Mouse (Mus musculus): ENCODE measurements around the gene Loxl3. TPM values are rescaled to one million over a fixed set of nuclear protein-coding genes. Genes with fewer than 3 reads are reported as not detected.
A peak's percentile ranks its signal among the peaks of the same experiment; 100 is the strongest.

Gene Loxl3
- total RNA-seq, 2 experiments from 2014 or later, result 0.61 to 8.2 TPM

DNA sequence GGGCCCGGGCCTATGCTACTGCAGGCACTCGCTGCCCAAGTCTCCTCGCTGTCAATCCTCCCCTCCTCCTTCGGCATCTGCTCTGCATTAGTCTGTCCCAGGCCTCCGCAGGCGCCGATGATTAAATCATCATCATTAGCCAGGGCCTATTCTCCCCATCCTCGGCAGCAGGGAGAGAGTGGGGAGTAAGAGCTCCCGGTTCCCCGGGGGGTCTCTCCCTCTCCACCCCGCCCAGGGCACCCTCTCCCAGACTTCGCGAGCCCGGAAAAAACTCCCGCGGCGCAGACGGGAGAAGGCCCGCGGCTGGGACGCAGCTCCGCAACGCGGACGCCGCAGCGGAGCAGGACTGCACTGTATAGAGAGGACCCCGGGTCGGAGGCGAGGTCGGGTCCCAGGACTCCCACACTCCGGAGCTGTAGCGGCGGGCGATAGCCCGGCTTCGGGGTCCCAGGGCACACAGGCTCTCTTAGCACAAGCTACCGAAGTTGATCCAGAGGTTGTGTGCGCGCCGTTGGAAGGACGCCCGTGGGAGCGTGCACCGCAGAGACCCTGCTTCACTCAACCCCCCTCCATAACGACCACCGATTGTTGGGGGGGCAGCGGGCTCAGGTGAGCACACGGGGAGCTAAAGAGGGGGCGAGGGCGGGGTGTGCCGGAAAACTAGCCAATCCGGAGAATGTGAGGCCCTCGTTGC lies 43.8 kb downstream of the Loxl3 start, which contains the start of gene Pcgf1:
Gene Pcgf1 (plus strand): TSS at position 240 of the 694 bp plus-strand sequence.
- ATAC-seq (replicated peaks; ENCODE audit: low FRiP score, low TSS enrichment, poor library complexity, severe bottlenecking), result peak; percentile 30

DNA sequence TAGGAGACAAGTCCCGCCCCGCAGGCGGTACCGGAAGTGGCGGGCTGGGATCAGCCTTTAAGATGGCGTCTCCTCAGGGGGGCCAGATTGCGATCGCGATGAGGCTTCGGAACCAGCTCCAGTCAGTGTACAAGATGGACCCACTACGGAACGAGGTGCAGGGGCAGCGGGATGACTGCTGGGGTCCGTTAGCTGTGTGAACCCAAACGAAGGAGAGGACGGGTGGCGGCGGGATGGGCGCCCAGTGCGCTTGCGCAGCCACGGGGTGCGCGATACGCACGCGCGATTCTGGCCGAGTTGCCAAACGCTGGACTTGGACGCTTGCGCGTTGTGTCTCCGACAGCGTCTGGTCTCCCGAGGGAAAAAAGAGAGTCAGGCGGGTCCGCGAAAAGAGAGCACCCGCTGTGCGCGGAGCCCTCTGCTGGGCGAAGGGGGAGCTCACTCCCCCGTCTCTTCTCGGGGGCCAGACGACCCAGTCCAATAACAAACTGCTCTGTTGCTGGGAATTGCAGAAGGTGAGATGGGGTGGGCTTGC lies 44.4 kb downstream of the Loxl3 start:
- peak; percentile 83 for ATAC-seq (replicated peaks; ENCODE audit: low FRiP score, low TSS enrichment, poor library complexity, severe bottlenecking)

DNA sequence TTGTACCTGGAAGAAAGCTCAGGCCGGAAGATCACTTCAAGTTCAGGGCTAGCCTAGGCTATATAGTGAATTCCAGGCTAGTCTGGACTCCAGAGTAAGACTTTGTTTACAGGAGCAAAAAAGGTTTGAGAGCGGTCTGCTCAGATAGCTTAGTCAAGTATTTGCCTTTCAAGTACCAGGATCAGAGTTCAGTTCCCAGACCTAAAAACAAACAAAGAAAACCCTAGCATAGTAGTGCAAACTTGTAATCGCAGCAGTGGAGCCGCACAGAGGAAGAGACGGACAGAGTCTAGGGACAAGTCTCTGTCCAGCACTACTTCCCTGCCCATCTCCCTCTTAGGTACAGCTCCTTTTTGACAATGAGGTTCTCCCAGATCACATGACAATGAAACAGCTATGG lies 46.2 kb downstream of the Loxl3 start:
- no peak for ATAC-seq (replicated peaks; ENCODE audit: low FRiP score, low TSS enrichment, poor library complexity, severe bottlenecking)

DNA sequence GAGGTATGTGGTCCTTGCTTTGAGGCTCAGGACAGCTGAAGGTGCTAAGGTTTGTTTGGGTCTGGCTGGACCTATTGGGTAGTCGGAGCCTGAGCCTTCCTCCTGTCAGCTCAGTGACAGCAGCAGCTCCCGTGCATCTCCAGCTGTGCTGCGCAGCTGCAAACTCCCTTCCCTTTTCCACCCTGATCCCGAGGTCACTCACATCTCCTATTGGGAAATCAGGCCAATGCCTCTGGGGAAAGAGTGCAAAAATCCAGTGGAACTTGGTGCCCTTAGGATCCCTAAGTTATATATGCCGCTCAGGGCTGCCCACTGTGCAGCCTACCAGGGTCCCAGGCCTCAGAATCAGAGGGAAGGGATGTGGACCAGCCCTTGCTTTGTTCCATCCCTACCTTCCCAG lies 49.5 kb downstream of the Loxl3 start:
- no peak for ATAC-seq (replicated peaks; ENCODE audit: low FRiP score, low TSS enrichment, poor library complexity, severe bottlenecking)

DNA sequence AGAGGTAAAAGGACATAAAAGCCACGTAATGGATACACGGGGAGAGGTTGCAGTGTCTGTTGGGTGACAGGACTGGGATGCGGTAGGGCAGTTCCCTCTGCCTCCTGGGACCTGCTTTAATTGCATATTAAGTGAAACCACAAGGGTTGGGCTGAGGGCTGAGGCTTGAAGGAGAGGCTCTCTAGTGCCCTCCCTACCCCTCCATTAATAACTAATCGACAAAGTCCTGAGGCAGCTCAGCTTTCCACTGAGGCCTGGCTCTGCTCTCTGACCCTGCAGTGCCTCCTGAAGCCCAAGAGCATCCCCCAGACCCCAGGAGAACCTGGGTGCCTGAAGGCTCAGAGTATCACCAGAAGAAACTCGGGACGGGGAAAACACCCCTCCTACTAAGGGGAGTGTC lies 50.5 kb downstream of the Loxl3 start:
- no peak for ATAC-seq (replicated peaks; ENCODE audit: low FRiP score, low TSS enrichment, poor library complexity, severe bottlenecking)

DNA sequence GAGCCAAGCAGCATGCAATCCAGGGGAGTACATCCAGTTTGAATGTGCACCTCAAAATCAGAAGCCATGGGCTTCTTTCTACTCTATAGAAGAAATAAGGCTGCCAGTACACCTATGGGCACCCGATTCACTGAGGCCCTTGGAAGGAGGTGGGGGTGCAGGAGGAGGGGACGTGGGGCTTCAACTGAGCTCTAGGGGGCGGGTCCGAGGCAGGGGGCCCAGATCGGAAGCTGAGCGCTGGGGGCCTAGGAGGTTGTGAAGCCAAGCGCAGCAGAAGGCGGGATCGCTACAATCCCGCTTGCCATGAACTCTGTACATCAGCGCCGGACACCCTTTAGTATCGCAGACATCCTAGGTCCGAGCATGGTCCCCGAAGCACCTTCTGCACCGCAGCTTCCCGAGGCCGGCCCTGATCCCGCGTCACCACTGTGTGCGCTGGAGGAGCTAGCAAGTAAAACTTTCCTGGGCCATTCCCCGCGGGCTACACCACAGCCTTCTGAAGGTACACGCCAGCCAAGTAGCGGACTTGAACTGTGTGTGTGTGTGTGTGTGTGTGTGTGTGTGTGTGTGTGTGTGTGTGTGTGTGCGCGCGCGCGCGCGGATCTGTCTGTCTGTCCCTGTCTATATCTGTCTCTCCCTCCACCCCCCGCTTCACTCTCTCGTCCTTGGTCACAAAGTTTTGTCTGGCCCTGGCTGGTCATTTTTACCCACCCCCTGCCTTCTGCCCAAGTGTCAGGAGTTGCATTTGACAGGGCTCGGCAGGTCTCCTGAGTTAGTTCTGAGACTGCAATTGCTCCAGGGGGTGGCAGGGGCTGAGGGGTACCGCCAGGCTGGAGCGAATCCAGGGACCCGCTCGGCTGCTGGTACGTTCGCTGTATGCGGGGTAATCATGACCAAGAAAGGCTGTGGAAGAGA lies 52.4 kb downstream of the Loxl3 start, which contains the start of gene Lbx2:
Gene Lbx2 (plus strand): TSS at position 247 of the 915 bp plus-strand sequence.
- no peak for ATAC-seq (replicated peaks; ENCODE audit: low FRiP score, low TSS enrichment, poor library complexity, severe bottlenecking)

DNA sequence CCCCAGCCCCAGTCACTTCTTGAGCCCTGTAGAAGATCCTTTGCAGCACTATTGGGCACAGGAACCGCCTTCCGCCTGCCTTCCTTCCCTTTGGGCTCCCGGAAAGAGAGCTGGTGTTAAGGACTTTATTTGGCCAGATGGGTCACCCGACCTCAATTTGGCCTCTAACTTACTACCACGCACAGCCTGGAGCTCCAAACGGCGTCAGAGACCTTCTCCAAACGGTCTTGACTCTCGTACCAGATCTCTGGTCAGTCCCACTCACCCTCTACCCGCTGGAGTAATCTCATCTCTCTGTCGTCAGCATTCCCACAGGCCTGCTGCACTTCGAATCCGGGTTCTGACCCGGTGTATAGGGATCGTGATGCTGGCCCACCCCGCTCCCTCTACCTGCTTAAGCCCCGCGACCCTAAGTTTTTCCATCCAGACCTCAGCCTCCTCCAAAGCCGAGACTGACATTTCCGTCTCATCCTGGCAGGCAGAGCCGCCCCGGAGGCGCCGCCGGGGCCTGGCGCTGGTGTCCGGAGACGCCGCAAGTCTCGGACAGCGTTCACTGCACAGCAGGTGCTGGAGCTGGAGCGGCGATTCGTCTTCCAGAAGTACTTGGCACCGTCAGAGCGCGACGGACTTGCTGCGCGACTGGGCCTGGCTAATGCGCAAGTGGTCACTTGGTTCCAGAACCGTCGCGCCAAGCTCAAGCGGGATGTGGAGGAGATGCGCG lies 53.4 kb downstream of the Loxl3 start:
- no peak for ATAC-seq (replicated peaks; ENCODE audit: low FRiP score, low TSS enrichment, poor library complexity, severe bottlenecking)

DNA sequence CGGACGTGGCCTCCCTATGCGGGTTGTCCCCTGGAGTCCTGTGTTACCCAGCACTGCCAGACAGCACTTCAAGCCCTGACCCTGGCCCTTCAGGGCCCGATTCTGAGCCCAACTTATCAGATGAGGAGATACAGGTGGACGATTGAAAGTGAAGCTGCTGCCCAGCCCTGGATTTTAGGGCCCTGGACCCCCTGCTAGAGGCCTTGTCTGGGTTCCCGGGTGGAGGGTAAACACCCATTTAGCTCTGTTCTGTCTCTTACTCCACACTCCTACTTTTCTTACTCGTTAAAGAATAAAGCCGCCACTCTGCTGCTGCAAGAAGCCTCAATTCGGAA lies 53.9 kb downstream of the Loxl3 start:
- no peak for ATAC-seq (replicated peaks; ENCODE audit: low FRiP score, low TSS enrichment, poor library complexity, severe bottlenecking)

DNA sequence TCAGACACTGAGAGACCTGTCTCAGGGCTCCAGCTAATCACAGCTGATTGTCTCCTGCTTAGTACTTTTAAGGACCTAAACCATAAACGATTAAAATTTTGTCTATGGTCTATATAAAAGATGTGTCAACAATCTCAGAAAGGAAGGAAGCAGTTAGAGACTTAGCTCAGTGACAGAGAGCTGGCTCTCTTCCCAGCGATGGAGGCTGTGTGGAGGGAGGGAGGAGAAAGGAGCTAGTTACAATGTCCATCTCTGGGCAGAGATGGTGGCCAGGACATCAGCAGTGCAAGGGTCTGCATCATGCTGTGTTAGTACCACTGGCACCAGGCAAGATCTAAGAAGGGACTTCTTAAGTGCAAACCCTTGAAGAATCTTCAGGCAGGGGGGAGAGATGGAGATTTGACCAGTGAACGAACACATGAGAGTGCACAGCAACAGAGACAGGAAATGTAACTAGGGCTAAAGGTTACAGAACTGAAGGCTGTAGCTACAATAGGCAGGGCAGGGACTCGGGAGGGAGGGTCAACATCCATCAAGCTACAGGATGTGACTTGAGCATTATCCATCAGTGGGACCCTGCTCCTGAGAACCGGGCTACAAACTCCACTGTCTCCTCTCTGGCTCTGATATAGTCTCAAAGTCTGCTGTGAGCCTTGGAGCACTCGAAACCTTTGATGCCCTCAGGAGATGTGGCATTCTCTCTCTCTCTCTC lies 58.6 kb downstream of the Loxl3 start:
- ATAC-seq (replicated peaks; ENCODE audit: low FRiP score, low TSS enrichment, poor library complexity, severe bottlenecking), result no peak

DNA sequence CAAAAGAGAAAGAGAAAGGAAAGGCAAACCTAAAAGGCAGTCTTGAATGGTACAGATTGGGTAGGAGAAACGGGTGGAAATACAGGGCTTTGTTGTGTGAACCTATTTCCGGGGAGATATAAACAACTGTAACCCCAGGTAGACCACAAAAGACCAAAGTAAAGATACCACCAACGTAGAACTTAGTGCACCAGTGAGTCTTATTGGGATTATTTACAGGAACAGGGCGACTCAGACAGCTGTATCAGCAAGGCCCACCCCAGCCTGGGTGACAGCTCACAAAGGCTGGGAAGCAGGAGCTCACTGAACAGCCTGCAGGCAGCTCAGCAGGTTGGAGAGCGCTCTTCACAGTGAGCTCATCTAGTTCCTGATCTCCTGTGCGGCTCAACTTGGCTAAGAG lies 62.0 kb downstream of the Loxl3 start:
- ATAC-seq (replicated peaks; ENCODE audit: low FRiP score, low TSS enrichment, poor library complexity, severe bottlenecking), result no peak

DNA sequence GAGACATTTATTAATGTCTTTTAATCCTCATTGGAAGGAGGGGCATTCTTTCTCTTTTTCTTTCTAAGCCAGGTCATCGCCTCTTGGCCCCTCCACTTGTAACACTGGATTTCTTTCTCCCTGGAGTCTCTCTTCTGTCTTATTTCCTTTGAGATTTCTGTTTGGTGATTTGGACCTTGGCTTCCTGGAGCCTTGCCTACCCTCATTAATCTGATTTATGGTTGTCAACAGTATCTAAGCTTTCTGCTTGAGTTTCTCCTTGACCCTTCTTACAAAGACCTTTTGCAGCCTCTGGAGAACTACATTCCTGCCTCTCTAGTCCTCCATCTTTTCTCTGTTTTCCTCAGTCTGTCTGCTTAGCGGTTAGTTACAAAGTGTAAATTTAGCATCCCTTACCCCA lies 64.4 kb downstream of the Loxl3 start:
- ATAC-seq (replicated peaks; ENCODE audit: low FRiP score, low TSS enrichment, poor library complexity, severe bottlenecking), result no peak

DNA sequence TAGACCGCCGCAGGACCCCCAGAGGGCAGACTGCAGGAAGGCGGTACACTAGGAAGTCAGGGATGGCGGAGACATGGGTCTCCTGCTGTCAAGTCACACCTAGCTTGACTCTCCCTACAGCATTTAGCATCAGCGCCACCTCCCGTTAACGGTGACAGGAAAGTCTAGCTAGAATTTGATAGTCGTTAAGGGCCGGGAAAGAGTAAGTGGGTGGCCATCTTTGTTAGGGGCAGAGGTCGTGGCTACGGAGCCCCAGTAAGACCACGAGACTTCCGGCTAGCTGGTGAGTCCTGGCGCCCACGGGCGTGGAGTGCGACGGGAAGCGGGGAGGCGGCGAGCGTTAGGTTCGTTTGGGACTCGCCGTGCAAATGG lies 67.3 kb downstream of the Loxl3 start, which contains the start of the genes Ccdc142 and Gm42688:
Gene Ccdc142 (plus strand): TSS at position 286 of the 372 bp plus-strand sequence.
Gene Gm42688 (plus strand): TSS at position 302 of the 372 bp plus-strand sequence.
- peak; percentile 86 for ATAC-seq (replicated peaks; ENCODE audit: low FRiP score, low TSS enrichment, poor library complexity, severe bottlenecking)

DNA sequence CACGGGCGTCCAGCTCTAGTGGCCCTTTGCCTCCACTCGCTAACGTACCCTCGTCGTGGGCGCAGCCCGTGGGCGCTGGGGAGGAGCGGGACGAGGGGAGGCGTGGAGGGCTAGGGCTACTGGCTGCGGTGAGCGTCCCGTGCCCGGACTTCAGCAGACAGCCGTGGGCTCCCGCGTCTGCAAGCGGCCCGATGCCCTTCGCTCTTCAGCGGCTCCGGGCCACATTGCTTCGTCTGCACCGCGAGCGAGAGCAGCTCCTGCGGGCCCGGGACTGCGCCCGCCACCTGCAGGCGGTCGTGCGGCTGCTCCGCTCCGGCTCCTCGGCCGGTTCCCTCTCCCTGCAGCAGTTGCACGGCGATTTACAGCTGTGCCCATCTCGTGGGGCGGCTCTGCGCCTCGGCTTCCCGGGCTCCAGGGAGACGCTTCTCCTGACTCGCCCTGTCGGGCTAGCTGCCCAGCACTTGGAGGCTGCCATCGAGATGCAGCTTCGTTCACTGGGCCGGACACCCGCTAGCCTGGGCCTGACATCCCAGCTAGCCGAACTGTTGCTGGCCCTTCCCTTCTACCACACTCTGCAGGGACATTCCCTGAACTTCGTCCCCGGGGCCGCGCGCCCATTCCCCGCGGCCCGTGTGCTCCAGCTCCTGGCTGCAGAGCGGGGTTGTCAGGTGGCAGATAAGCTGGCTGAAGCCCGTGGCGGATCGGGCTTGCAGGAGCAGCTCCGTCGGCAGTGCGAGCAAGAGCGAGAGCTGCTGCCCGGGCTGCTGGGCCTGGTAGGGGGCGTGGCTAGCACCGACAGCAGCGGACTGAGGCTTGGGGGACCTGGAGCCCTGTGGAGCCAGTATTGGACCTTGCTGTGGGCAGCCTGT lies 67.9 kb downstream of the Loxl3 start:
- ATAC-seq (replicated peaks; ENCODE audit: low FRiP score, low TSS enrichment, poor library complexity, severe bottlenecking), result peak; percentile 78

Other genes with a start within 250 kb of the Loxl3 start
- not detected in 2 replicates for gene Sema4f, start 94.4 kb upstream of the Loxl3 start, total RNA-seq (2014; fragmentation: Nextera tagmentation)
- not detected in 2 replicates for gene Sema4f, start 94.4 kb upstream of the Loxl3 start, total RNA-seq (2017)
- gene M1ap, start 87.3 kb upstream of the Loxl3 start, total RNA-seq (2014; fragmentation: Nextera tagmentation), result 11.4 and 16.2 TPM in 2 replicates
- gene M1ap, start 87.3 kb upstream of the Loxl3 start, total RNA-seq (2017), result 7.5 and 10.2 TPM in 2 replicates
- 15.0 and 25.0 TPM in 2 replicates for gene Dok1, start 702 bp upstream of the Loxl3 start, total RNA-seq (2014; fragmentation: Nextera tagmentation)
- 24.2 and 46.1 TPM in 2 replicates for gene Dok1, start 702 bp upstream of the Loxl3 start, total RNA-seq (2017)
- gene Aup1, start 20.3 kb downstream of the Loxl3 start, total RNA-seq (2014; fragmentation: Nextera tagmentation), result 246 and 368 TPM in 2 replicates
- 115 and 128 TPM in 2 replicates for gene Aup1, start 20.3 kb downstream of the Loxl3 start, total RNA-seq (2017)
- 225 and 296 TPM in 2 replicates for gene Htra2, start 21.1 kb downstream of the Loxl3 start, total RNA-seq (2014; fragmentation: Nextera tagmentation)
- gene Htra2, start 21.1 kb downstream of the Loxl3 start, total RNA-seq (2017), result 97.5 and 128 TPM in 2 replicates
- gene Dqx1, start 23.7 kb downstream of the Loxl3 start, total RNA-seq (2014; fragmentation: Nextera tagmentation), result 6.0 and 7.9 TPM in 2 replicates
- 0.56 and 1.0 TPM in 2 replicates for gene Dqx1, start 23.7 kb downstream of the Loxl3 start, total RNA-seq (2017)
- not detected in 2 replicates for gene Tlx2, start 36.1 kb downstream of the Loxl3 start, total RNA-seq (2014; fragmentation: Nextera tagmentation)
- not detected in 2 replicates for gene Tlx2, start 36.1 kb downstream of the Loxl3 start, total RNA-seq (2017)
- 25.1 and 27.3 TPM in 2 replicates for gene Pcgf1, start 43.7 kb downstream of the Loxl3 start, total RNA-seq (2014; fragmentation: Nextera tagmentation)
- 7.2 and 12.7 TPM in 2 replicates for gene Pcgf1, start 43.7 kb downstream of the Loxl3 start, total RNA-seq (2017)
- not detected in 2 replicates for gene Lbx2, start 52.2 kb downstream of the Loxl3 start, total RNA-seq (2014; fragmentation: Nextera tagmentation)
- gene Lbx2, start 52.2 kb downstream of the Loxl3 start, total RNA-seq (2017), result not detected in 2 replicates
- gene Ccdc142, start 67.4 kb downstream of the Loxl3 start, total RNA-seq (2014; fragmentation: Nextera tagmentation), result 11.3 and 11.7 TPM in 2 replicates
- 0.38 and 13.3 TPM in 2 replicates for gene Ccdc142, start 67.4 kb downstream of the Loxl3 start, total RNA-seq (2017)
- gene Gm42688, start 67.4 kb downstream of the Loxl3 start, total RNA-seq (2014; fragmentation: Nextera tagmentation), result 7.7 and 8.3 TPM in 2 replicates
- 3.0 and 5.4 TPM in 2 replicates for gene Gm42688, start 67.4 kb downstream of the Loxl3 start, total RNA-seq (2017)
- gene Mrpl53, start 74.9 kb downstream of the Loxl3 start, total RNA-seq (2014; fragmentation: Nextera tagmentation), result 50.1 and 97.7 TPM in 2 replicates
- gene Mrpl53, start 74.9 kb downstream of the Loxl3 start, total RNA-seq (2017), result 37.2 and 37.5 TPM in 2 replicates
- gene Mogs, start 81.3 kb downstream of the Loxl3 start, total RNA-seq (2014; fragmentation: Nextera tagmentation), result 76.2 and 97.3 TPM in 2 replicates
- gene Mogs, start 81.3 kb downstream of the Loxl3 start, total RNA-seq (2017), result 88.3 and 127 TPM in 2 replicates
- gene Wbp1, start 87.4 kb downstream of the Loxl3 start, total RNA-seq (2014; fragmentation: Nextera tagmentation), result 29.1 and 56.6 TPM in 2 replicates
- gene Wbp1, start 87.4 kb downstream of the Loxl3 start, total RNA-seq (2017), result 61.5 and 75.1 TPM in 2 replicates
- gene Ino80b, start 91.3 kb downstream of the Loxl3 start, total RNA-seq (2014; fragmentation: Nextera tagmentation), result 11.2 and 20.1 TPM in 2 replicates
- gene Ino80b, start 91.3 kb downstream of the Loxl3 start, total RNA-seq (2017), result 28.8 and 32.8 TPM in 2 replicates
- 0.49 TPM in 1 of 2 replicates, not detected in the other for gene Rtkn, start 101.3 kb downstream of the Loxl3 start, total RNA-seq (2014; fragmentation: Nextera tagmentation)
- gene Rtkn, start 101.3 kb downstream of the Loxl3 start, total RNA-seq (2017), result 0.42 TPM in 1 of 2 replicates, not detected in the other
- 4.5 TPM in 1 of 2 replicates, not detected in the other for gene Wdr54, start 122.2 kb downstream of the Loxl3 start, total RNA-seq (2014; fragmentation: Nextera tagmentation)
- gene Wdr54, start 122.2 kb downstream of the Loxl3 start, total RNA-seq (2017), result not detected in 2 replicates
- gene 1700003E16Rik, start 122.2 kb downstream of the Loxl3 start, total RNA-seq (2014; fragmentation: Nextera tagmentation), result 0.52 TPM in 1 of 2 replicates, not detected in the other
- gene 1700003E16Rik, start 122.2 kb downstream of the Loxl3 start, total RNA-seq (2017), result not detected in 2 replicates
- 45.8 and 68.1 TPM in 2 replicates for gene Dctn1, start 131.7 kb downstream of the Loxl3 start, total RNA-seq (2014; fragmentation: Nextera tagmentation)
- gene Dctn1, start 131.7 kb downstream of the Loxl3 start, total RNA-seq (2017), result 30.5 and 42.4 TPM in 2 replicates
- not detected in 2 replicates for gene Slc4a5, start 185.7 kb downstream of the Loxl3 start, total RNA-seq (2014; fragmentation: Nextera tagmentation)
- gene Slc4a5, start 185.7 kb downstream of the Loxl3 start, total RNA-seq (2017), result 0.91 TPM in 1 of 2 replicates, not detected in the other